Mouse (Mus musculus) myocyte (in vitro differentiated cells): ENCODE measurements around the gene Prom1.

Source experiments
- MAX ChIP-seq: IDR thresholded peaks from one replicate; pipeline ENCODE4 v1.6.1; 2011; ENCODE audit warnings: low read depth, mild to moderate bottlenecking, control low read depth
- MYOG ChIP-seq, 3 experiments: IDR thresholded peaks; one replicate each; pipeline ENCODE4 v1.6.1; 2011; ENCODE audit warnings: control low read depth in 2 of 3, low read depth in 2 of 3, mild to moderate bottlenecking in 2 of 3; ENCODE audit not compliant: insufficient read length in 2 of 3, control insufficient read depth in 1 of 3, insufficient read depth in 1 of 3
- POLR2A ChIP-seq: IDR thresholded peaks from one replicate; pipeline ENCODE4 v1.6.1; 2011; ENCODE audit warnings: low read depth, mild to moderate bottlenecking, control low read depth, moderate library complexity; ENCODE audit not compliant: insufficient read length
- SRF ChIP-seq: IDR thresholded peaks from one replicate; pipeline ENCODE4 v1.6.1; 2011; ENCODE audit warnings: low read depth; ENCODE audit not compliant: control insufficient read depth, insufficient read length
- USF1 ChIP-seq: IDR thresholded peaks from one replicate; pipeline ENCODE4 v1.6.1; 2011; ENCODE audit warnings: low read depth, mild to moderate bottlenecking, control low read depth, moderate library complexity

- no peak for TF ChIP-seq POLR2A
- TF ChIP-seq SRF: no peak
- TF ChIP-seq MAX: no peak
- TF ChIP-seq MYOG (IDR thresholded peaks at IDR 0.05; ENCODE audit: control insufficient read depth in 1 of 3, insufficient read depth in 1 of 3, insufficient read length in 2 of 3, low read depth in 2 of 3): no peak
- no peak for TF ChIP-seq USF1
These were observed 153.0 kb downstream of the Prom1 start for GRCm38 (mm10) chr5:43948748-43949275.
